Mouse (Mus musculus): Measurements from ENCODE around the gene Psmd12. TPM values are rescaled to one million over a fixed set of nuclear protein-coding genes. Genes with fewer than 3 reads are reported as not detected.

Gene Psmd12
- total RNA-seq (2014; fragmentation: Nextera tagmentation) (94.9 and 97.5 TPM in 2 replicates), total RNA-seq (2017) (181 and 220 TPM in 2 replicates)

- ATAC-seq (replicated peaks; ENCODE audit: low FRiP score, low TSS enrichment, poor library complexity, severe bottlenecking) = peak; percentile 94
These were observed at the start of gene Psmd12 for GRCm38 (mm10) chr11:107479053-107479861. Gene Psmd12, plus strand, starts transcription at chr11:107479484.

GRCm38 (mm10) chr11:107431197-107431965 is 47.9 kb upstream of the Psmd12 start:
- ATAC-seq (replicated peaks; ENCODE audit: low FRiP score, low TSS enrichment, poor library complexity, severe bottlenecking) = no peak

GRCm38 (mm10) chr11:107435776-107436449 is 43.4 kb upstream of the Psmd12 start:
- no peak for ATAC-seq (replicated peaks; ENCODE audit: low FRiP score, low TSS enrichment, poor library complexity, severe bottlenecking)

- no peak for ATAC-seq (replicated peaks; ENCODE audit: low FRiP score, low TSS enrichment, poor library complexity, severe bottlenecking)
These were observed 41.6 kb upstream of the Psmd12 start for GRCm38 (mm10) chr11:107437723-107438122.

GRCm38 (mm10) chr11:107438140-107438539 is 41.1 kb upstream of the Psmd12 start:
- no peak for ATAC-seq (replicated peaks; ENCODE audit: low FRiP score, low TSS enrichment, poor library complexity, severe bottlenecking)

GRCm38 (mm10) chr11:107441050-107441449 is 38.2 kb upstream of the Psmd12 start:
- ATAC-seq (replicated peaks; ENCODE audit: low FRiP score, low TSS enrichment, poor library complexity, severe bottlenecking) = no peak

- ATAC-seq (replicated peaks; ENCODE audit: low FRiP score, low TSS enrichment, poor library complexity, severe bottlenecking) = no peak
These were observed 35.9 kb upstream of the Psmd12 start for GRCm38 (mm10) chr11:107443121-107444095.

GRCm38 (mm10) chr11:107445683-107446082 is 33.6 kb upstream of the Psmd12 start:
- 0 out of 2 replicates have a peak, but pooled peaks have one; percentile 23 for ATAC-seq (replicated peaks; ENCODE audit: low FRiP score, low TSS enrichment, poor library complexity, severe bottlenecking)

GRCm38 (mm10) chr11:107446650-107447049 is 32.6 kb upstream of the Psmd12 start:
- no peak for ATAC-seq (replicated peaks; ENCODE audit: low FRiP score, low TSS enrichment, poor library complexity, severe bottlenecking)

- peak; percentile 72 for ATAC-seq (replicated peaks; ENCODE audit: low FRiP score, low TSS enrichment, poor library complexity, severe bottlenecking)
These were observed 31.9 kb upstream of the Psmd12 start for GRCm38 (mm10) chr11:107447349-107447748.

GRCm38 (mm10) chr11:107447915-107448314 is 31.4 kb upstream of the Psmd12 start:
- no peak for ATAC-seq (replicated peaks; ENCODE audit: low FRiP score, low TSS enrichment, poor library complexity, severe bottlenecking)

- peak; percentile 58 for ATAC-seq (replicated peaks; ENCODE audit: low FRiP score, low TSS enrichment, poor library complexity, severe bottlenecking)
These were observed 29.9 kb upstream of the Psmd12 start for GRCm38 (mm10) chr11:107449169-107449910.

GRCm38 (mm10) chr11:107450097-107450496 is 29.2 kb upstream of the Psmd12 start:
- no peak for ATAC-seq (replicated peaks; ENCODE audit: low FRiP score, low TSS enrichment, poor library complexity, severe bottlenecking)

- peak; percentile 75 for ATAC-seq (replicated peaks; ENCODE audit: low FRiP score, low TSS enrichment, poor library complexity, severe bottlenecking)
These were observed 28.2 kb upstream of the Psmd12 start for GRCm38 (mm10) chr11:107451106-107451505.

- no peak for ATAC-seq (replicated peaks; ENCODE audit: low FRiP score, low TSS enrichment, poor library complexity, severe bottlenecking)
These were observed 27.2 kb upstream of the Psmd12 start for GRCm38 (mm10) chr11:107452053-107452452.

- ATAC-seq (replicated peaks; ENCODE audit: low FRiP score, low TSS enrichment, poor library complexity, severe bottlenecking) = no peak
These were observed 24.5 kb upstream of the Psmd12 start for GRCm38 (mm10) chr11:107454546-107455462.

GRCm38 (mm10) chr11:107457282-107457681 is 22.0 kb upstream of the Psmd12 start:
- ATAC-seq (replicated peaks; ENCODE audit: low FRiP score, low TSS enrichment, poor library complexity, severe bottlenecking) = no peak

Data from megakaryocyte-erythroid progenitor cell, adult 5-6 weeks (primary cell).